Mouse (Mus musculus) layer of hippocampus, postnatal 36 days (tissue): Measurements from ENCODE around the gene Espnl. TPM values are rescaled to one million over a fixed set of nuclear protein-coding genes. Genes with fewer than 3 reads are reported as not detected.
A peak's percentile ranks its signal among the peaks of the same experiment; 100 is the strongest.

Experiments
- DNase-seq, 2 experiments: peaks; one replicate each; pipeline ENCODE4 v3.0.0; 2022
- total RNA-seq, 2 experiments: library from RNA; stranded (reverse); gene quantifications; 2 replicates each; pipeline ENCODE4 v1.2.3; 2021

The Espnl gene
- total RNA-seq, 2 experiments from 2014 or later = 0.07 TPM; not detected in 1

DNA sequence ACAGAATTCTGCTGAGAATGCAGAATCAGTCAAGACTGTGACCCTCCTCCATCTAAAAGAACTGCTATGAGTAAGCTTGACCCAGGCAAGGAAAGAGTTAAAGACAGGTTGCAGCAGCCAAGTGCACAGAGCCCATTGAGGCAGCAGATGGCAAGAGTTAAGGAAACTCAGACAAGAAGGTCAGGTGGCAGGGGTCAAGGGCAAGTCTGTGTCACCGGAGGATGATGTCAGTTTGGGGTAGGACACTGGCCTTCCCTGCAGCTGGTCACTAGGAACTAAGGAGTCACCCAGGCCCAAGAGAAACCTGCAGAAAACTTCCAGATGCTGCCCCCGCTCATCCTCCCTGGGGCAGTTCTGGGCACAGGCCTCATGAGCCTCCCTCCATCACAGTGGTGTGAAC is 2.8 kb downstream of the Espnl start:
- no peak for DNase-seq

DNA sequence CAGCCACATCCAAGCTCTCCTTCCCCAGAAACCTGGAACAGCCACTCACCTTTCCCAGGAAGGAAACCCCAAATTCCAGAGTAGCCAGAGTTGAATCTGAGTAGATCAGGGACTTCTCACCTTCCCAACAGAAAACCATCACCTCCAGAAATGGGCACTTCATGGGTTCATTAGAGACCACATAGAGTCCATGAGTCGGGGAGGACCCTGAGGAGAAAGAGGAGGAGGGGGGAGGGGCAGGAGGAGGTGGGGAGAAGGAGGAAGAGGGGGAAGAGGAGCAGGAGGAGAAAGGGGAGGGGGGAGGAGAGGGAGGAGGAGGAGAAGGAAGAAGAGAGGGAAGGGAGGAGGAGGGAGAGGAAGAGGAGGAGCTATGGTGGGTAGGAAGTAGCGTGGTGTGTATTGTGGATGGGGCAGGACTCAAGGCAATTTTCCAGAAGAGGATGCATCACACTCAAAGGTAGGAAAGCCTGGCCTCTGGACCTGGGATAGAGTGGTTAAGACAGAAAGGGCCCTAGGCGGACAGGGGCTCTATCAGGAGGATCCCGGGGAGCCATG is 3.7 kb downstream of the Espnl start:
- no peak for DNase-seq

DNA sequence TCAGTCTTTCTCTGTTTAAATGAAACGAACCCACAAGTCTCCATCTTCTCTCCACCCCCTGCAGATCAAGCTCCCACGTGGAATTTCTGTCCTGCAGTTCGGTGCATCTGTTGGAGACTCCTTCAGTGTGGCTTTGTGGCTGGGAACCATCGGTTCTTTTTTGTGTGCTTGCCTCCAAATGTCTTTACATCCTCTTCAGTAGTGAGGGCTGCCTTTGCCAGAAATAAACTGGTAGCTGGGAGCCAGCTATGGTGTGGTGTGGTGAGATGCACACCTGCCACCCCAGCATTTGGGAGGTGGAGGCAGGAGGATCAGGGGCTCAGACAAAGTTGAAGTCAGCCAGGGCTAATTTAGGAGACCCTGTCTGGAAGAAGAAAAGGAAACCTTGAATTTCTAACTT is 10.2 kb downstream of the Espnl start:
- DNase-seq = peak in 1 of 2 experiments; percentile 26

DNA sequence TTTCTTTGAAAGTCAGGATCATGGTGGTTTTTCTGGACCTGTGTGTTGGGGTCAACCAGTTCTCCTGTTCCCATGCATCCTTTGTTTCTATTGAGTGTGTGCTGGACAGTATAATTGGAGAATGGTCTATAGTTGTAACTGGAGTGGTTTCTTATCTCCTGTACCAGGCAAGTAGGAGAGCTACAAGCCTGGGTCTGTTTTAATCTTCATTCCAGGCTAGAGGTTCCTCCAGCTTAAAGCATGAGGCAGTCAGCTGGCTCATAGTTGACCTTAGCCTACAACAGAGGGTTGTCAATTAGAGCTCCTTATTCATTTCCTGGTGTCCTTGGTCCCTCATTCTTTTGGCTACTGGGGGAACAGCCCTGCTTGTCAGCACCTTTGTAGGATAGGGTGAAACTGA is 11.7 kb downstream of the Espnl start:
- DNase-seq = no peak

DNA sequence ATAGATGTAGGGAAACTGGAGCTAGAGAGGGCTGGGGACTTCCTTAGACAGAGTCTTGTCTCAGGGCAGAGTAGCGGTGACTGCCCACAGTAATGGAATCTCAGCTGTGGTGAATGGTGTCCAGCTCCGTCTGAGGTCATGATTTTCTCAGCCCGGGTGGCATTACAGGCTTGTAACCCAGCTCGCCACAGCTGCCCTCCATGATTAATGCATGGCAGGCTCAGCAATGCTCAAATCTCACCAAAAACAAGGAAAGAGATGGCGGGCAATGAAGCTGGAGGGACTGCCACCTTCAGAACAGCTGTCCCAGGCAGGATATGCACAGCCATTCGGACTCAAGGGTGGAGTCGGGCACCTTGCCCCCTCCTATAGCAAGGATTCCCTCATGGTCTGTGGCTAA is 15.5 kb downstream of the Espnl start:
- no peak for DNase-seq

DNA sequence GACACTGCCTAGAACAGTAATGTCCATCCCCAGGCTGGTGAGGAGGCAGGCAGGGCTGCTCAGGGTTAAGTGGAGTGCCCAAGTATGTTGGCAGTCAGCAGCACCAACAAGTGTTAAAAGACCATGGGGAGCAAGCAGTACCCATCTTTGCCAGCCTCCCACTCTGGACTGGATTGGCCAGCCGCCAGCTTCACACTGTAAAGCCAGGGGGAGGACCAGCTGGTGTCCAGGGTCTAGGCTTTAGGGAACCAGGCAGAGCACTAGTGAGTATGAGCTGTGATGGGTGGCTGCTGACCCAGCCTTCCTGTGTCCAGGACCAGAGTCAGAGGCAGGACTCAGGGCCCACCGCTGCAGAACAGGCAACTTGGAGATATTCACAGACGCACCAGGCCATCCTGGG is 22.1 kb downstream of the Espnl start:
- DNase-seq = no peak

DNA sequence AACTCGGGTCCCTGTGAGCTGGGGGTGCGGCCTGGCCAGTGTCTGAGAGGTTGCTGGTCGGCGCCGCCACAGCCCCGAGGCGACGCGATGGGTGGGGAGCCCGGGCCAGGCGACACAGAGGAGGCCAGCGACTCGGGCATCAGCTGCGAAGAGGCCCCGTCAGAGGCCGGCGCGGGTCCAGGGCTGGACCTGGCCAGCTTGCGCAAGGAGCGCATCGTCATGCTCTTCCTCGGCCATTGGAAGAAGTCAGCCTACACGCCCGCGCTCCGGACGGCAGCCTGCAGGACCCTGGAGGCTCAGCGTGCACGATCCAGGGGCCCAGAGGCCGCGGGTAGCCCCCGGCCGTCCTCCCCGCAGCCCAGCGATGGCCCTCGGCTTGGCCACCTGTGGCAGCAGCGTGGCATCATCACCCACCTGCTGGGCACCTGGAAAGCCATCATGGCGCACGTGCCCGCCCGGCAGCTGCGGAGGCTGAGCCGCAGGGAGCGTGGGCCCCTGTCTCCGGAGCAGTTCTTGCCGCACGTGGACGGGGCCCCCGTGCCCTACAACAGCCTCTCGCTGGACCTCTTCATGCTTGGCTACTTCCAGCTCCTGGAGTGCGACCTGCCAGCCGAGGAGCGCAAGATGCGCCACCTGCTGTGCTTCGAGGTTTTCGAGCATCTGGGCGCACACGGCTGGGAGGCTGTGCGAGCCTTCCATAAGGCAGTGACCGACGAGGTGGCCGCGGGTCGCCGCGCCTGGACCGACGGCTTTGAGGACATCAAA is 23.2 kb downstream of the Espnl start:
- DNase-seq = no peak

DNA sequence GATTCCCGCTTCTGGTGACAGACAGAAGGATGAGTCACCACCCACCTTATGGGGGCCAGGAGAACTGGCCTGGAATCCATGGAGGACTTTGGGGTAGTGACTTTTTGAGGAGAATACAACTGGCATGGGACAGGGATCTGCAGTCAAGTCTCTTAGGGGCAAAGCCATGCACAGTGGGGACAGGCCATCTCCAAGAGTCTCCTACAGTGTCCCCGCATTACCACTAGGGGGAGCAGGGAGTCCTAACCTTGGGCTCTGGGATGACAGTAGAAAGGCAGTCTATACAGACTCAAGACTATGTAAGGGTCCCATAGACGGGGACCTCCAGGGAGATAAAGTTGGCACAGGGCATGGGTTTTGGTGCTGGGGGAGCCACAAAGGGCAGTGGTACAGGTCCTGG is 25.0 kb downstream of the Espnl start:
- peak; percentile 45 to 51 for DNase-seq

DNA sequence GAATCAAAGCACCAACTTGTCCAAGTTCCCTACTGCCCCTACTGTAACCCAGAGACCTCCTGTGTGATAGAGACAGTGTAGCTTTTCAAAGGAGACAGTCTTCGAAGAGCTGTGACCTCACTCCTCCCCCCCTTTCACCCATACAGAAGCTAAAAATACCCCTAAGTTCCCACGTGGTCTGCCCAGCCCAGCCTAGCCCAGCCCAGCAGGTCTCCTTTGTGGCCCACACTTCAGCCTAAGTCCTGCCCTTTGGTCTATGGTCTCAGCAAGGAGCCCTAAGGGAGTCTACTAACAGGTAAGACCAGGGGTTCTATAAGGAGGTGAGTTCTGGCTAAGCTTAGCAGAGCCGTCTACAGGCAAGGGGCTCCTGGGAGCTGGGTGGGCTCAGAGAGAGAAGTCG is 29.0 kb downstream of the Espnl start, which contains the start of gene Klhl30:
Gene Klhl30, plus strand, starts transcription at position 176 of the 400 bp plus-strand sequence.
- DNase-seq = no peak

DNA sequence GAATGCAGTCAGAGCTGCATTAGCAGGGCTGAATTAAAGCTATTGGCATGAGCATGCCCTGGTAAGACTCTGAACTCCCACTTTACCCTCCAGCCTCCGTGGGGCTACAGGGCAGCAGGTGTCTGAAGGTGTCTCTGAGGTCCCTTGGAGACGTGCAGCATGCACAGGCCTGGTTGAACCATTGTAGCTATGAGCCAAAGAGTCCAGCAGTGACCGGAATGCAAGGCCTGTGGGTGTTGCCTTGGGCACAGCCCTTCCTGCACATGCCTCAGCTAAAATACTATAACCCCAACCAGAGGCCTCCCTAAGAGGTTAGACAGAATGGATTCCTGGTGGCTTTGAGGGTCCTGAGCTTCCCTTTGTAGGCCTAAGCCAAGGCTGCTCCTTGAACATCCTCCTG is 29.4 kb downstream of the Espnl start:
- DNase-seq = no peak

DNA sequence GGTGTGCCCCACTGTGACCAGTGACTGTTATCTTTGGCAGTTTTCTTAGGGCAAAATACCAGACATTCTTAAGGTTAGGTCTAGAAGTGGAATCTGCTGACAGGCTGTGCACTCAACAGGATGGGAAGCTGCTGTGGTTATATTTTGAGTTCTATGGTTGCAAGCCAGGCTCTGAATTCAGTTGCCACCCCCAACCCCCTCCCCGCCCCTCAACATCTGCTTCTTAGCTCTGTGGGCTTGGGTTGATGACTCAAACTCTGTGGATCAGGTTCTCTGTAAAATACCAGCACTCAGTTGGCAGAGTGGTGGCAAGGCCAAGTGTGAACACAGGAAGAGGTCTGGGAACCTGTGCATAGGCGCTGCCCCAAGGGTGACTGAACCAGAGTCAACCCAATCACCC is 30.4 kb downstream of the Espnl start:
- no peak for DNase-seq

DNA sequence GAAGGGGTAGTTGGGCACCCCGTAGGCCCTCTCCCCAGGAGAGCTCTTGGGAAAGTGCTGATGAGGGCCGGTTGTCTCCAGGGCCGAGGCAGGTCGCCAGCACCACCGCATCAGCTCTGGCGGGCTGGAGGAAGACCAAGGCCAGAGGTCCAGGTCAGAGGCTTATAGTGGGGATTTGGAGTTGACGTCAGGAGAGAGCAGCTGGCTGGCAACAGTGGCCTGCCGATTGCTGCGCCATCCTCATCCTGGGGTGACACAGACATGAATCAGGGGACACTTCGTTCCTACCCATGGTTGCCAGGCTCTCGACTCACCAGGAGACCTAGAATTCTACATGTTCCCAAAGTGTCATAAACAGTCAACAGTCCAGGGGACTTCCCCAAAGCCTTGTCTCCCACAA is 34.2 kb downstream of the Espnl start:
- no peak for DNase-seq

DNA sequence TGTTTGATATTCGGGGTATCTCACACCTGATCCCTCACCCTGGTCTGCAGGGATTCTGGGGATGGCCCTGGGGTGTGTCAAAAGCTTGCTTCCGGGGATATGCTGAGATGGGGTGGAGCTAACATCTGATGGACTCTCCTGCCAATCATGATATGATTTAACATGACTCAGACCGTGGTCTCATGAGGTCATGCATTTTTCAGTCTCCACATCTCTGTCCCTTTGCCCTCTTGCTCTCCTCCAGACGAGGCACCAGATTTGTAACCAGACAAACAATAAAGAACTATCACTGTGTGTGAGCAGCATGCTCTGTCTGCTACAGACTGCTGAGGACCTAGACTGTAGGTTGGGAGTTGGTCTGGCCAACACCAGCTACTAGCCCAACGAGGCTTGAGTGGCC is 40.2 kb downstream of the Espnl start:
- DNase-seq = no peak

DNA sequence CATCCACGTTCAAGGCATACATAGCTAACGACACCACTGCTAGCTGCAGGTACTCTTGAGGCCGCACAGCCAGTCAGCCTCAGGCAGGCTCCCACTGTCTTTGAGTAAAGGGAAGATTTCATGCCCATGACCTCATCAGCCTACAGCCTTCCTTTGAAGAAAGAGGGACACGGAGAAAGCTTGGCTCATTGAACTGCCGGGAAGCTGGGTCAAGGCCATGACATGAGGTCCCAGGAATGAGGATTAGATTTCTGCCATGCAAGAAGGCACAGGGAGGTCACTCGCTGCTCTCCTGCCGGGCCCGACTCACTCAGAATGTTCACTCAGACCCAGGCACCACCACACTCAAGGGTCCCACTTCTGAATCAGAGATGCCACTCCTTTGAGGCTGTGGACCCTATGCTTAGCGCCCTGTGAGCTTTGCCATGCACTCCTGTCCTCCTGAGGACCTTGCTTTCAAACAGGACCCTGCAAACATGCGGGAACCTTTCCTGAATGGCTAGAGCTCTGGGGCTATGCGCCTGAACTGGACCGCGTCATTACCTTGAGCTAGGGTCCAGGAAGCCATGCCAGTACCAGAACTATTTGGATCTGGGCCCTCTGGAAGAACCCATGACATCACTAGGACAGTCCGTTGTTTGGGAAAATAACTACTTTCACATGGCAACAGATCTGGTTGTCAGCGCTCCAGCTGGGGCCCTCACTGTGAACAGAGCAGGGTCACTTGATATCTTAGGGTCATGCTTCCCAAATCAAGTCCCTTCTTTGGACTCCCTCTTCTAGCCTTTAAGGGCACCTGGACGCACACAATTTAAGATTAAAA is 43.2 kb downstream of the Espnl start:
- DNase-seq = no peak

DNA sequence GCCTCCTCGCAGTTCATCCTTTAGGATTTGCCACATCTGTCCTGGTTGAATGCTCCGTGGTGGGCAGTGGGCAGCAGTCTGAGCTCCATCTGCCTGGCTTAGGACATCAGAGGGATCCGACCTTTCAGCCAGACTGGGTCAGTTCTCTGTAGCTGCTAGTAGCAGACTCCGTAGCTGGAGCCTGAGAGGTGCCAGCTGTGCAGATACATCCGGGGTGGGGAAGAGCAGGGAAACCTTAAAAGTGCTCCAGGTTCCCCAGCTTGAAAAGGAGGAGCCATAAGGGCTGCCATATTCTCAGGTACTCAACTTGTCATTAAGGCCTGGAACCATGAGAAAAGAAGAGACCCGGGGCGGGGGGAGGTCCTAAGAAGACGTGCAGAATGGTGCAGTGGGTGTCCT is 43.9 kb downstream of the Espnl start:
- DNase-seq = no peak

DNA sequence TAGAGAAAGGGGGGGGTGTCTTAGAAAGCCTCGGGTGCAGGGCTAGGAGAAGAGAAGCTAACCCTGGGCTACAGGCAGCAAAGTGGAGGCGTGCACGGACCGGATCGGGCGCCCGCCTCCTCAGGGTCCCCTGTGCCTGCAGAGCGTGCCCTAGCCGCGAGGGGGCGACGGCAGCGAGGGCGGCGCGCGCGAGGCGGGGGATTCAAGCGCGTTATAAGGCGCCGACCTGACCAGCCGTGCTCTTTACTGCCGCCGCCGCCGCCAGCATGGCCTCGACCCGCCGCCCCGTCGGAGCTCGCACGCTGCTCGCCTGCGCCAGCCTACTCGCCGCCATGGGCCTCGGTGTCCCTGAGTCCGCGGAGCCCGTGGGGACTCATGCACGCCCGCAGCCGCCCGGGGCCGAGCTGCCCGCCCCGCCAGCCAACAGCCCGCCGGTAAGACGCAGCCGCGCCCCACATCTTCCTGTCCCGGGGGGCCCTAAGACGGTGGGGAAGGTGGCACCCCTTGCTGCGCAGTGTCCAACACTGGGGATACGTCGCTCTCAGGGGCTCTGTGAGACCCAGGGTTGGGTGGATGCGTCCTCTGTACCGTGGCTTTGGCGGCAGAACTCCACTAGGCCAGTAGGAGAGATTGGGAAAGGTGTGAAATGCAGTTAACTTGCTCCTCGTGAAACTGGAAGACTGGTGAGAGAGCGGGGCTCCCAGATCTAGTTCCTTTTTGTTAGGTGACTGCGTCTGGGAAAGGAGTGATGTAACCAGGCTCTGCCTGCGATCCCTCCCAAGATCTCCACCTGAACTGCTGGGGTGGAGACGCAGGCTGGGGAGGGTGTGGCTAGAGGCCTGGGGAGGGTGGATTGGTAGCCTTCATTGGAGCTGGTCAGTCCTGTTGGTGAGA is 44.6 kb downstream of the Espnl start, which contains the start of gene Erfe:
Gene Erfe, plus strand, starts transcription at position 216 of the 894 bp plus-strand sequence.
- DNase-seq = peak; percentile 25 to 38

DNA sequence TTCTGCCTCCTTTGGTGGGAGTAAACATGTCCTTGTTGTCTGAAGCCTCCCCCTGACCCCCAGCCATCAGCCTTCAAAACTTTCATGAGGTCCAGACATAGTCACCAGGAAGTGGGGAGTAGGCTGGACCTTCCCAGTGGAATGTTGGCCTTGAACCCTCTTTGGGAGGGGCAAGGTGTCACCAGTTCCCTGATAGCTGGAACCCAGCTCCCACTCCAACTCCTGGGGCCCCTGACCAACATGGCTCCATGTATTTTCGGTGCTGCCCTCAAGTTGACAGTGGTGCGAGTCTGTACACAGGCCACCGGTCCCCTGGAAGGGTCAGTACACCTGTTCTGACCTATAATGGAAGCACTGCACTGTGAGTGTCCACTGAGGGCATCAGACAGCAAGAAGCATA is 45.4 kb downstream of the Espnl start:
- DNase-seq = no peak

DNA sequence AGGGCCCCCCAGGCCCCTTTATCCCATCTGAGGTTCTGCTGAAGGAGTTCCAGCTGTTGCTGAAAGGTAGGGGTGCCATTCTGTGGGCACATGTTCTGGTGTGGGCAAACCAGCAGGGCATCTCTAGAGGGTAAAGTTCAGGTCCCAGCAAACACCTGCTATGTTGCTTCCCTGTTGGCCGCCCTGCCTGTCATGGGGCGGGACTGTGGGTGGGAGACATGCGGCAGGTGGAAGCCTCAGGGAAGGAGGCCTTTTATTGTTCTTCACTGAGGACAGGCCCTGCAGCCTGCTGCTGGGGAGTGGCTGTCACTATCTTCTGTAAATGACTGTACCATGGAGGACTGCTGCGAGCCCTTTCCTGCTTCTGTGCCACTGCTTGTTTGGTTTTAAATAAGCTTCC is 47.5 kb downstream of the Espnl start:
- DNase-seq = no peak

DNA sequence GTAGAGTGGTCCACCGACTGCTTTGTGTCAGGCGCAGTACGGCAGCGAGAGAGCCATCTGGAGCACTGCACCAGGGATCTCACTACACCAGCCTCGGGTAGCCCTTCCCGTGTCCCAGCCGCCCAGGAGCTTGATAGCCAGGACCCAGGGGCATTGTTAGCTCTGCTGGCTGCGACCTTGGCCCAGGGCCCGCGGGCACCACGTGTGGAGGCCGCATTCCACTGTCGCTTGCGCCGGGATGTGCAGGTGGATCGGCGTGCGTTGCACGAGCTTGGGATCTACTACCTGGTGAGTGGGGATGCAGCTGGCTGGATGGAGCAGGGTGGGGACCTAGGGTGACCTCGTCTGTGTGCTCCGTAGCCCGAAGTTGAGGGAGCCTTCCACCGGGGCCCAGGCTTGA is 48.2 kb downstream of the Espnl start:
- no peak for DNase-seq

DNA sequence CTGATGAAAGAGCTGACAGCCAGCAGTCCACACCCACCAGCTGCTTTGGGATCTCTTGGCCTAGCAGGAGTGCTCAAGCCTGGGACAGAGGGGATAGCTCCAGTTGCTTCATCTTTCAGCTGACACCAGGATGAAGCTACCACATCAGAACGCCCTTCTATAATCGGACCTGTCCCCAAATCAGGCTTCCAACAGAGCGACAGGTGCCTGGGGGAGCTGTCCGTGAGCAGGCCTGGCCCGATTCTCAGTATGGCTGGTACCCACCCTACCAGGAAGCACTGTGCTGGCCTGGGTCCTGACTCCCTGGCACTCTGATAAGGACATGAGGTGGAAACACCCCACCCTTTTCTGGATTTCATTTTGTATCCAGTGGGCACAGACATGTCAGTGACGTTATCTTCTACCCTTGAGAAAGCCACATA is 51.5 kb downstream of the Espnl start:
- DNase-seq = no peak

DNA sequence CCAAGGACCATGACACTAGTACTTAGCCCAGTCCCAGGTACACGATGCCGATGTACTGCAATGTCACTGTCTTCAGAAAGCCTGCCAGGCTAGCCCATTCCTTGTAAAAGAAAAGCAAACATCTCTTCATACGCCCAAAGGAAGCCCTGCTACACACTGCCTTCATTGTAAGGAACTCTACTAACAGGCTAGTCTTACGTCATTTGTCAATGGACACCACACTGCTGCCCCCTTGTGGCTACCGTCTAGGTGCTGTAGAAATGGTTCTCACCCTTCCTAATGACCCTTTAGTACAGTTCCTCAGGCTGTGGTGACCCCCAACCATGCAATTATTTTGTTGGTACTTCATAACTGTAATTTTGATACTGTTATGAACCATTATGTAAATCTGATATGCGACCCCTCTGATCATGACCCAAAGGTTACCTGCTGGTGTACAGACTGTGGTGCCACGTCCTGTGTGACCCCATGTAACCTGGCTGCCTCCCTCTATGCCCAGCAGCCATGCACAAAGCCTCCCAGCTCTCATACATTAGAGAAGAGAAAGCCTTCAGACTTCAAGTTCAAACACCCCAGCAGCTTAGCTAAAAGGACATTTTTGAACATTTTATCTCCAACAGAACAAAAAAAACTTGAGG is 58.7 kb downstream of the Espnl start:
- peak; percentile 57 to 61 for DNase-seq

DNA sequence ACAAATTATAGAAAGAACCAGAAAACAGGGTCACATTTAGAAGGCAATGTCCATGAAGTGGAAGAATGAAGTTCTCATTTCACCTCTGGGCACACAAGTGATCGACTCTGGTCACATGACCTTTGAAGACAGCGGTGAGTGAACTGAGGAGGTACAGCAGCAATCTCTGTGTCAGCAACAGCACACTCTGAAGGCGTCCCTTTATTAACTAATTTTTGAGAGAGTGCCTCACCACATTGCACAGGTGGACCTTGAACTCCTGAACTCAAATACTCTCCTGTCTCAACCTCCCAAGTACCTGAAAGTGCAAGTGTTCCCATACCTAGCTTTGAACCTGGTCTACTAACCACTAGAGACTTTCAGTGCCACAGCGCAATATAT is 59.2 kb downstream of the Espnl start:
- no peak for DNase-seq
